Mouse (Mus musculus): Measurements from ENCODE around the gene Ermard. TPM values are rescaled to one million over a fixed set of nuclear protein-coding genes. Genes with fewer than 3 reads are reported as not detected.
A peak's percentile ranks its signal among the peaks of the same experiment; 100 is the strongest.
"Not testable (repeated sequence)": the region's sequence is repeated elsewhere in the genome, so short reads cannot be mapped to it uniquely, and the experiment has no call there.

The Ermard gene
- polyA plus RNA-seq, 1 experiment from 2014 or later, result 68.3 TPM

- H3K36me3 ChIP-seq (ENCODE audit: control insufficient read depth, insufficient read depth, low read length); H3K27me3 ChIP-seq (ENCODE audit: control insufficient read depth, insufficient read depth, low read length); H3K9ac ChIP-seq (ENCODE audit: low read length); H3K4me2 ChIP-seq (ENCODE audit: low read depth, severe bottlenecking); H3K4me3 ChIP-seq (ENCODE audit: low read depth, low read length); H3K9me3 ChIP-seq (ENCODE audit: control insufficient read depth, low read length); DNase-seq (ENCODE audit: low spot score); H3K4me1 ChIP-seq (ENCODE audit: control insufficient read depth, insufficient read depth, low read length); H3K27ac ChIP-seq (replicated peaks; ENCODE audit: low read depth, low read length): not testable (repeated sequence)
- ATAC-seq (ENCODE audit: insufficient number of reproducible peaks, low FRiP score, low TSS enrichment, low read depth), result peak; percentile 40
- WGBS, result no CpG with 5 or more reads among the region's 97 CpGs
Observed at GRCm38 (mm10) chr17:15023878-15024492, 17.0 kb upstream of the Ermard start.

DNA sequence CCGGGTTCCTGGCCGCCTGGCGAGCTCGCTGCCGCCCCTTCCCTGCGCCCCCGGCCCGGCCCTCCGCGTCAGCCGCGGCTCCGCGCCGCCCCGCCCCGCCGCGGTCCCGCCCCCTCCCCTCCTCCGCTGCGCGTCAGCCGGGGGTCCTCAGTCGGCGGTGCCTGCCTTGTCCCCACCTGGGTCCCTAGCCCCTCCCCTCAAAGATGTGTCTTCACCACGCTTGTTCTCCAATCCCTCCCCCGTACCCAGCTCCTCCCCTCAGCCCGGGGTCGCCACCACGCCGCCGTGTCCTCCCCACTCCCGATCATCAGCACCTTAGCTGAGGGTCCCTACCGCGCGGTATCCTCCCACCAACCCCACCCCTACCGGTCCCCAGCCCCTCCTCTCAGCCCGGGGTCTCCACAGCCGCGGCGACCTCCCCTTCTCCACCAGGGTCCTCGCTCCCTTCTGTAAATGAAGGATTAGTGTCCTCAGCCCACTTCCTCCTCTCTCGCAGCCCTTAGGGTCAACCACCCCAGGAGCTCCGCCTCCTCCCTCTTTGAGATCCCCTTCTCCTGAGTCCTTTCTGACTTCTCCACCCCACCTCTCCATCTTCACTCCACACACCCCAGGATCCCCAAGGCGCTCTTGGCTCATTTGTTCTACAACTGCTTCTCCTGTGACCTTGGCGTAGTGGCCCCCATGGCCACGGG lies 16.4 kb upstream of the Ermard start:
- H3K4me1 ChIP-seq (ENCODE audit: control insufficient read depth, insufficient read depth, low read length); DNase-seq (ENCODE audit: low spot score); H3K36me3 ChIP-seq (ENCODE audit: control insufficient read depth, insufficient read depth, low read length); H3K9me3 ChIP-seq (ENCODE audit: control insufficient read depth, low read length); H3K4me3 ChIP-seq (ENCODE audit: low read depth, low read length); H3K9ac ChIP-seq (ENCODE audit: low read length); H3K27me3 ChIP-seq (ENCODE audit: control insufficient read depth, insufficient read depth, low read length); H3K4me2 ChIP-seq (ENCODE audit: low read depth, severe bottlenecking); H3K27ac ChIP-seq (replicated peaks; ENCODE audit: low read depth, low read length): not testable (repeated sequence)
- ATAC-seq (ENCODE audit: insufficient number of reproducible peaks, low FRiP score, low TSS enrichment, low read depth), result peak; percentile 90
- no CpG with 5 or more reads among the region's 48 CpGs for WGBS

GRCm38 (mm10) chr17:15025513-15025912 lies 15.5 kb upstream of the Ermard start:
- H3K27me3 ChIP-seq (ENCODE audit: control insufficient read depth, insufficient read depth, low read length); H3K4me1 ChIP-seq (ENCODE audit: control insufficient read depth, insufficient read depth, low read length); H3K27ac ChIP-seq (replicated peaks; ENCODE audit: low read depth, low read length); H3K4me2 ChIP-seq (ENCODE audit: low read depth, severe bottlenecking); H3K4me3 ChIP-seq (ENCODE audit: low read depth, low read length); DNase-seq (ENCODE audit: low spot score); ATAC-seq (ENCODE audit: insufficient number of reproducible peaks, low FRiP score, low TSS enrichment, low read depth); H3K9ac ChIP-seq (ENCODE audit: low read length); H3K36me3 ChIP-seq (ENCODE audit: control insufficient read depth, insufficient read depth, low read length); H3K9me3 ChIP-seq (ENCODE audit: control insufficient read depth, low read length): not testable (repeated sequence)
- WGBS, result no CpG with 5 or more reads among the region's 6 CpGs

GRCm38 (mm10) chr17:15031414-15031813 lies 9.6 kb upstream of the Ermard start:
- H3K4me1 ChIP-seq (ENCODE audit: control insufficient read depth, insufficient read depth, low read length); H3K9me3 ChIP-seq (ENCODE audit: control insufficient read depth, low read length); ATAC-seq (ENCODE audit: insufficient number of reproducible peaks, low FRiP score, low TSS enrichment, low read depth); H3K4me2 ChIP-seq (ENCODE audit: low read depth, severe bottlenecking); H3K4me3 ChIP-seq (ENCODE audit: low read depth, low read length); H3K27me3 ChIP-seq (ENCODE audit: control insufficient read depth, insufficient read depth, low read length); H3K9ac ChIP-seq (ENCODE audit: low read length); DNase-seq (ENCODE audit: low spot score); H3K36me3 ChIP-seq (ENCODE audit: control insufficient read depth, insufficient read depth, low read length); H3K27ac ChIP-seq (replicated peaks; ENCODE audit: low read depth, low read length): not testable (repeated sequence)
- no CpG with 5 or more reads among the region's 4 CpGs for WGBS

- not testable (repeated sequence) for H3K4me2 ChIP-seq (ENCODE audit: low read depth, severe bottlenecking); H3K27me3 ChIP-seq (ENCODE audit: control insufficient read depth, insufficient read depth, low read length); H3K27ac ChIP-seq (replicated peaks; ENCODE audit: low read depth, low read length); H3K36me3 ChIP-seq (ENCODE audit: control insufficient read depth, insufficient read depth, low read length); DNase-seq (ENCODE audit: low spot score); H3K9ac ChIP-seq (ENCODE audit: low read length); H3K9me3 ChIP-seq (ENCODE audit: control insufficient read depth, low read length); H3K4me1 ChIP-seq (ENCODE audit: control insufficient read depth, insufficient read depth, low read length); ATAC-seq (ENCODE audit: insufficient number of reproducible peaks, low FRiP score, low TSS enrichment, low read depth); H3K4me3 ChIP-seq (ENCODE audit: low read depth, low read length)
- WGBS, result no CpG with 5 or more reads among the region's 3 CpGs
Observed at GRCm38 (mm10) chr17:15040455-15040854, 553 bp upstream of the Ermard start.

DNA sequence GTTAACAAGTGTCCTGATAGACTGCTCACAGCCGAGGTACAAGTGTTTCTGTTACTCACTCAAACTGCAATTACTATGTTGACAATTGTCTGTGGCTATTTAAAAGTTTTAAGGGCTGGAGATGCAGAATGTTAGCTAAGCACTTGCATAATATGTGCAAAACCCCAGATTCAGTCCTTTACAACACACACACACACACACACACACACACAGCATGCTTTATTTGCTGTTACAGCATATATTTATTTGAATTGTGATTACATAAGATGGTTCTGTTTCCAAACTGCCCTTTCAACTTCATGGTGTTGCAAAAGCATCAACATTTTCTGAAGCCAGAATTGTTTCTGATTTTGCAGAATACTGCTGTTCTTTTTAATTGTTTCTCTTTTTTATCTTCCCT lies 9.3 kb downstream of the Ermard start:
- not testable (repeated sequence) for H3K9ac ChIP-seq (ENCODE audit: low read length); H3K4me1 ChIP-seq (ENCODE audit: control insufficient read depth, insufficient read depth, low read length); ATAC-seq (ENCODE audit: insufficient number of reproducible peaks, low FRiP score, low TSS enrichment, low read depth); H3K4me3 ChIP-seq (ENCODE audit: low read depth, low read length); H3K36me3 ChIP-seq (ENCODE audit: control insufficient read depth, insufficient read depth, low read length); H3K27ac ChIP-seq (replicated peaks; ENCODE audit: low read depth, low read length); H3K9me3 ChIP-seq (ENCODE audit: control insufficient read depth, low read length); DNase-seq (ENCODE audit: low spot score); H3K27me3 ChIP-seq (ENCODE audit: control insufficient read depth, insufficient read depth, low read length); H3K4me2 ChIP-seq (ENCODE audit: low read depth, severe bottlenecking)
- no CpG with 5 or more reads among the region's 1 CpGs for WGBS

DNA sequence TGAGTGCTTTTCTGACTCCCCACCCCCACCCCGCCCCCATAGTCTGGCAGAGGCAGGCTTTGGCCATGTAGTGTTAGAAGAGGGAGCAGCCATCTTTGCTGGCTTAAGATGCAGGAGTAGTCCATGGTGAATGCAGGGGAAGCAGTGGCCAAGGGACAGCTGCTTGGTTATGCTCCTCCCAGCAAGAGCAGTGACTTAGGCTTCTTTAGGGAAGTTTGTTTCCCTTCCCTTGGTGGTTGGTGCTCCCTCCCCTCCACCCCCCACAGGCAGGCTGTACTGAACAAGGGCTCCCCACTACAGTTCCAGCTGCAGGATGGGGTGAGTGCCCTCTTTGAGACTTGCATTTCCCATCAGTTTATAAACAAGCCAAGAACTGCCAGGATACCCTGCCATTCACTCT lies 11.8 kb downstream of the Ermard start:
- H3K27me3 ChIP-seq (ENCODE audit: control insufficient read depth, insufficient read depth, low read length); H3K9ac ChIP-seq (ENCODE audit: low read length); H3K36me3 ChIP-seq (ENCODE audit: control insufficient read depth, insufficient read depth, low read length); H3K9me3 ChIP-seq (ENCODE audit: control insufficient read depth, low read length); DNase-seq (ENCODE audit: low spot score); H3K4me2 ChIP-seq (ENCODE audit: low read depth, severe bottlenecking); ATAC-seq (ENCODE audit: insufficient number of reproducible peaks, low FRiP score, low TSS enrichment, low read depth); H3K4me3 ChIP-seq (ENCODE audit: low read depth, low read length); H3K27ac ChIP-seq (replicated peaks; ENCODE audit: low read depth, low read length); H3K4me1 ChIP-seq (ENCODE audit: control insufficient read depth, insufficient read depth, low read length): not testable (repeated sequence)
- WGBS, result 78% methylated on average over 1 of the region's 1 CpGs

DNA sequence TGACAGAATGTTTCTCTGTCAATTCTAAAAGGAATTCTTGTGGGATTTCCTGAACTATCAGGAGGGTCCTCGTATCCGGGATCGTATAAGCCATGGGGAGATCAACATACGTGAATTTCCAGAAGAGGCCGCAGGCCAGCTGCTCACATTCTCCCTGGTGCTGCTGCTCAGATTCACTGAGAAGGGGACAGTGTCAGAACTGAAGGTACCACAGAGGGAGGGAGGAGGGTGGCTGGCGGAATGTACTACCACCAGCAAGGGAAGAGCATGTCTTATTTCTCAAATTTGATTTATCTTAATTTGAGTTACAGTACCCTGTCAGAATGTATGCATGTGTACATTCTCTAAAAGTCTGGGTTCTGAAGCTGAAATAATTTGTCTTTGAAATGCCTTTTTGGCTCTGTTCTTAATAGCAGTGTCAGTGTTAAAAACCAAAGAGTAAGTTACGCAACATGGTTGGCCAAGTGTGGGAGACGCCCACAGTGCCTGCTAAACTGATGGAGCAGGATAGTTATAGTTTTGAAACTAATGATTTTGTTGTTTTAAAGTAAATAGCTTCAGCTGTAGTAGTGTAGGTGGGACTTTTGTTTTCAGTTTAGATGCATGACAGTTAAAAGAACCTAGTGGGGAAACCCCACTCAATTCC lies 12.3 kb downstream of the Ermard start:
- not testable (repeated sequence) for H3K4me1 ChIP-seq (ENCODE audit: control insufficient read depth, insufficient read depth, low read length); H3K4me2 ChIP-seq (ENCODE audit: low read depth, severe bottlenecking); ATAC-seq (ENCODE audit: insufficient number of reproducible peaks, low FRiP score, low TSS enrichment, low read depth); H3K27ac ChIP-seq (replicated peaks; ENCODE audit: low read depth, low read length); H3K4me3 ChIP-seq (ENCODE audit: low read depth, low read length); H3K9me3 ChIP-seq (ENCODE audit: control insufficient read depth, low read length); DNase-seq (ENCODE audit: low spot score); H3K27me3 ChIP-seq (ENCODE audit: control insufficient read depth, insufficient read depth, low read length); H3K9ac ChIP-seq (ENCODE audit: low read length); H3K36me3 ChIP-seq (ENCODE audit: control insufficient read depth, insufficient read depth, low read length)
- 97% methylated on average over 5 of the region's 8 CpGs for WGBS
